Mouse (Mus musculus) macrophage (primary cell): ENCODE results near the gene Plcd4. TPM values are rescaled to one million over a fixed set of nuclear protein-coding genes. Genes with fewer than 3 reads are reported as not detected.
"Not testable (repeated sequence)": the region's sequence is repeated elsewhere in the genome, so short reads cannot be mapped to it uniquely, and the experiment has no call there.

Experiments
- H3K27ac ChIP-seq: fragments of 350-480 bp; formaldehyde crosslinking; 2 replicates; pipeline ENCODE4 v1.9.0; 2021
- H3K36me3 ChIP-seq: fragments of 350-480 bp; formaldehyde crosslinking; 2 replicates; pipeline ENCODE4 v1.9.0; 2021; ENCODE audit errors: inconsistent target
- H3K4me3 ChIP-seq: fragments of 350-480 bp; formaldehyde crosslinking; 2 replicates; pipeline ENCODE4 v1.9.0; 2021; ENCODE audit errors: inconsistent target
- H3K79me2 ChIP-seq: fragments of 350-480 bp; formaldehyde crosslinking; 2 replicates; pipeline ENCODE4 v1.9.0; 2021; ENCODE audit errors: inconsistent target
- WGBS: methylation state at CpG from one replicate; pipeline ENCODE4 v1.1.7; 2026; ENCODE audit warnings: inconsistent platforms; ENCODE audit not compliant: missing documents; 5-methylcytosine and 5-hydroxymethylcytosine counted together
- polyA plus RNA-seq: library from polyadenylated mRNA; stranded (reverse); fragments of 250-400 nt; gene quantifications from 3 replicates; pipeline ENCODE4 v1.2.4, GENCODE M21; 2018; ENCODE audit warnings: inconsistent platforms
- total RNA-seq, 78 experiments: library from RNA; depleted of rRNA; stranded (reverse); fragments of 250-400 nt; gene quantifications; 1 replicate in 9 of 78; 2 replicates in 24 of 78; 3 replicates in 43 of 78; 4 replicates in 2 of 78; pipeline ENCODE4 v1.2.4; 2018; ENCODE audit warnings: inconsistent platforms in 56 of 78

Plcd4 gene
- total RNA-seq (2018; cell fraction: chromatin; rRNA removed) = not detected
- not detected for total RNA-seq (2018; cell fraction: cytosol; rRNA removed)
- total RNA-seq (2018; cell fraction: nucleus; rRNA removed) = under 1 TPM in 1 of 26 experiments, not detected in 25; 0.17 TPM
- not detected in 3 replicates for polyA plus RNA-seq

DNA sequence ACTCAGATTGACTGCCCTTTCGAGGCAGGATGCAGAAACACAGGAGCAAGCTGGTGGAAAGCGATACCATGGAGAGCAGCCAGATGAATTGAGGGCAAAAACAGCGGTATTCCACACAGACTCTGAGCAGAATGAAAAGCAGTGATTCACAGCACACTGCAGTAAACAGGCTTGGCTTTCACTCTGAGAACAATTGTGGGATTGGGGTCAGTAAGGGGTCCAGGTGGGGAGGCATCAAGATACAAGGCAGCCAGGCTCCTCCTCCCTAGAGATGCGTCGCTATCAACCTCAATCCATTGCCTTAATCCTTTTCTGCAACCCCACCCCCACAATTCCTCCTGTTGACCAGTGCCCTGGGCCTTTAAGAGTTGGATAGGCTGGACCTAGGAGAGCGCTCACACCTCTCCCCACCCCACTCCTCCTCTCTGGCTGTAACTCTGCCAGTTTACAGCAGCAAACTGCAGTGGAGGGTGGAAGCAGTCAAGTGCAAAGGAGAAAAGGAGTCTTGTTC, at the start of gene Plcd4:
Gene Plcd4 (plus strand): TSS at position 438 of the 511 bp plus-strand sequence.
- WGBS = 26% methylated on average over 6 of the region's 6 CpGs
- no peak within 1 kb of the TSS for H3K27ac ChIP-seq
- no peaks in the 10 kb centered on the region for H3K79me2 ChIP-seq
- H3K36me3 ChIP-seq = no peaks in the 10 kb centered on the region
- no peak within 1 kb of the TSS for H3K4me3 ChIP-seq

DNA sequence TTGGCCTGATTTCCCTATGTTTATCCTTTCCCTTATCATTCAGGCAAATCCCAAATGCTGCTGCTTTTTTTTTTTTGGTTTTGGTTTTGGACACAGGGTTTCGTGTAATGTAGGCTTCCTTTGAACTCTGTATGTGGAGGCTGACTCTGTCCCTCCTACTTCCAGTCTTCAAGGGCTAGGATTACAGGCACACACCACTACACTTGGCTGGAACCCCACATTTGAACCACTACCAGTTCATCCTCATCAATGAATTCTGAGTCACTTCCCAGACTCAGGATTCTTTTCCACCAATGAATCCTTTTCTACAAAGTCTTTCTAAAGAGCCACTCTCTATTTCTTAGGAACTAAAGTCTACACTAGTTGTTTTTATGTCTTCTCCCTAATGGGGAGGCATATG, 41.6 kb upstream of the Plcd4 start:
- Histone ChIP-seq H3K36me3 (0 out of 2 replicates have a peak, but pooled peaks cover 5% of the 10 kb centered on the region), H3K79me2 (peaks cover 67% of the 10 kb centered on the region), H3K27ac (no peak overlapping the region), H3K4me3 (no peak overlapping the region)
- WGBS = 91% methylated on average over 1 of the region's 1 CpGs

DNA sequence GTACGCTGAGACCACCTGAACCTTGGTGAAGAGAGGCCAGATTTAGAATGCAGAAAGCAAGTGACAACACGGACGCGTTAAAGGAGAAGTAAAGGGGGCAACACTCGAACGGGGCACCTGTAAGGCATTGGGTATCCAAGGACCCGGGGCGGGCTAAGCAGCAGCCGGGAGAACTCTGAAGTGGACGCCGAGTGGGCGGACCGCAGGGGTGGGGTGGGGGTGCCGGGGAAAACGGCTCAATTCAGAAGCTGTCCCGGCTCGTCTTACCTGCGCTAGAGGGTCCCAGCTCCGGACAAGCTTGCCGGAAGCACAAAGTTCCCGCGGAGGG, 37.3 kb upstream of the Plcd4 start:
- H3K27ac ChIP-seq = peak overlapping the region; percentile 54
- peaks cover 91% of the 10 kb centered on the region for H3K79me2 ChIP-seq
- H3K4me3 ChIP-seq = peak overlapping the region; percentile 89
- WGBS = under 1% methylated on average over 22 of the region's 22 CpGs
- no peaks in the 10 kb centered on the region for H3K36me3 ChIP-seq

GRCm38 (mm10) chr1:74505721-74506464, 36.8 kb upstream of the Plcd4 start, which contains the start of gene Cnot9:
Gene Cnot9, plus strand, starts transcription at chr1:74506058.
- WGBS = 1% methylated on average over 56 of the region's 64 CpGs

GRCm38 (mm10) chr1:74506471-74506881, 36.2 kb upstream of the Plcd4 start:
- Histone ChIP-seq H3K4me3 (peak overlapping the region; percentile 89), H3K79me2 (peaks cover 91% of the 10 kb centered on the region), H3K27ac (peak overlapping the region; percentile 86), H3K36me3 (no peaks in the 10 kb centered on the region)
- WGBS = 0% methylated on average over 34 of the region's 34 CpGs

More at GRCm38 (mm10) chr1:74505721-74506464, 36.8 kb upstream of the Plcd4 start, which contains the start of gene Cnot9:
- peak within 1 kb of the TSS; percentile 89 for H3K4me3 ChIP-seq
- peaks cover 91% of the 10 kb centered on the region for H3K79me2 ChIP-seq
- H3K27ac ChIP-seq = peak within 1 kb of the TSS; percentile 86
- H3K36me3 ChIP-seq = no peaks in the 10 kb centered on the region

- WGBS = 81% methylated on average over 2 of the region's 2 CpGs
- peak overlapping the region; percentile 86; the same call in 1 of the 2 replicates for H3K27ac ChIP-seq
- H3K36me3 ChIP-seq = no peaks in the 10 kb centered on the region
- H3K79me2 ChIP-seq = peaks cover 91% of the 10 kb centered on the region
- peak overlapping the region; percentile 89 for H3K4me3 ChIP-seq
These were observed 34.9 kb upstream of the Plcd4 start for GRCm38 (mm10) chr1:74507780-74508179.

DNA sequence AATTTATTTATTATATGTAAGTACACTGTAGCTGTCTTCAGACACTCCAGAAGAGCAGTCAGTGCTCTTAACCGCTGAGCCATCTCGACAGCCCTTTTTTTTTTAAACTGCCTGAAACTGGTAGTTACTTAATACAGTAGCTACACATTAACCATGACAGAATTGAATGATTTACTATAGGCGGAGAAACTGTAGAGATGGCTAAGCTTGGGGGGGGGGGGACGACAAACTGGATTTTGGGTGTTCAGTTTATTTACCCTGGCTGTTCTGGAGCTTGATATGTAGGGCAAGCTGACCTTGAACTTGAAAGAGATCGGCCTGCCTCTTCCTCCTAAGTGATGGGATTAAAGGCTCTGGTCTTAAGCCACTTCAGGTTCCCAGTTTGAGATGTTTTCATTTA, 31.4 kb upstream of the Plcd4 start:
- 100% methylated on average over 4 of the region's 5 CpGs for WGBS
- no peak overlapping the region for H3K27ac ChIP-seq
- no peaks in the 10 kb centered on the region for H3K36me3 ChIP-seq
- peaks cover 98% of the 10 kb centered on the region for H3K79me2 ChIP-seq
- no peak overlapping the region for H3K4me3 ChIP-seq

DNA sequence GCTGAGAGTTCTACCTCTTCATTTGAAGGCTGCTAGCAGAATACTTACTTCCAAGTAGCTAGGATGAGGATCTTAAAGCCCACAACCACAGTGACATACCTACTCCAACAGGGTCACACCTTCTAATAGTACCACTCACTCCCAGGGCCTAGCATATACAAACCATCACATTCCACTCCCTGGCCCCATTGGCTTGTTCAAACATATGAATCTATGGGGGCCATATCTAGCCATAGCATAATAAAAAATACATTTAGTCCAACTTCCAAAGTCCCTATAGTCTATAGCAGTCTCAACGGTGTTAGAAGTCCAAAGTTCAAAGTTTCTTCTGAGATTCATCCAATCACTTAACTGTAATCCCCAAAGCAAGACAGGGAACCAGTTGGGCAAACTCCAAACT, 29.7 kb upstream of the Plcd4 start:
- H3K79me2 ChIP-seq = peaks cover 94% of the 10 kb centered on the region
- not testable (repeated sequence) for H3K36me3 ChIP-seq, H3K4me3 ChIP-seq, H3K27ac ChIP-seq
- WGBS = 92% methylated on average over 1 of the region's 1 CpGs

- Histone ChIP-seq H3K36me3 (peaks cover 49% of the 10 kb centered on the region), H3K79me2 (peaks cover 33% of the 10 kb centered on the region), H3K27ac (no peak overlapping the region), H3K4me3 (no peak overlapping the region)
These were observed 22.8 kb upstream of the Plcd4 start for GRCm38 (mm10) chr1:74519875-74520274.

DNA sequence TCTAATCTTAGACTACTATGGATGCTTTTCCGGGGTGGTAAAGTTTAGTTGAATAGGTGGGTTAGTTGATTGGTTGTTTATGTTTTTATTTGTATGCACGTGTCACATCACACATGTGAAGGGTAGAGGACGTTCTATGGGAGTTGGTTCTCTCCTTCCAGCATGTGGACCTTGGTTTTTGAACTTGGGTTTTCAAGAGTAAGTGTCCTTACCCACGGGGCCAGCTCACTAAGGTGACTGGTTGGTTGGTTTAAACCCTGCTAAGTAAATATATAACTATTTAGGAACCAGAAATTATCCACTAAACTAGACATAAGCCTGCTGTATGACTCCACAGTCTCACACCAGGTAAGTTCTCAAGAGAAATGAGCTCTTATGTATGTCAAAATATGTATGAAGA, 17.9 kb upstream of the Plcd4 start:
- 96% methylated on average over 4 of the region's 4 CpGs for WGBS
- H3K4me3 ChIP-seq = no peak overlapping the region

DNA sequence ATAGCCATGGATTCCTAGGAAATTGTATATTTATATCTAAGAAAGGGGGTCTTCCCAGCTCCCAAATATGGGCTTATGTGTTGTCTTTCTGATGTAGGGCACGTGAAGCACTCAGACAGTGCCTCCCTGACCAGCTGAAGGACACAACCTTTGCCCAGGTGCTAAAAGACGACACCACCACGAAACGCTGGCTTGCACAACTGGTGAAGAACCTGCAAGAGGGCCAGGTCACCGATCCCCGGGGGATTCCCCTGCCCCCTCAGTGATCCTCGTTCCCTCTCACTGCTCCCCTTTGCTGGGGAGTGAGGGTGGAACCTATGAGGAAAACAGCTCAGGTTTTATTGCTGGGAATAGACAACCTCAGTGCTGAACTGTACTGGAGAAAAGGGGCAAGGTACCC, 14.1 kb upstream of the Plcd4 start:
- WGBS = 92% methylated on average over 7 of the region's 7 CpGs
- H3K27ac ChIP-seq = no peak overlapping the region
- H3K79me2 ChIP-seq = no peaks in the 10 kb centered on the region
- H3K4me3 ChIP-seq = no peak overlapping the region
- peaks cover 81% of the 10 kb centered on the region for H3K36me3 ChIP-seq

More for the DNA sequence above, 17.9 kb upstream of the Plcd4 start:
- H3K79me2 ChIP-seq = no peaks in the 10 kb centered on the region
- H3K27ac ChIP-seq = no peak overlapping the region
- H3K36me3 ChIP-seq = peaks cover 76% of the 10 kb centered on the region

- no peaks in the 10 kb centered on the region for H3K36me3 ChIP-seq
- no peak overlapping the region for H3K4me3 ChIP-seq
- no peak overlapping the region for H3K27ac ChIP-seq
- no peaks in the 10 kb centered on the region for H3K79me2 ChIP-seq
These were observed 4.0 kb upstream of the Plcd4 start for GRCm38 (mm10) chr1:74538650-74539049.

- Histone ChIP-seq H3K36me3 (no peaks in the 10 kb centered on the region), H3K79me2 (no peaks in the 10 kb centered on the region), H3K27ac (no peak within 1 kb of the TSS), H3K4me3 (no peak within 1 kb of the TSS)
- WGBS = 92% methylated on average over 4 of the region's 4 CpGs
These were observed 1.5 kb downstream of the Plcd4 start, which contains the start of gene Usp37 for GRCm38 (mm10) chr1:74544184-74544583. Gene Usp37, minus strand, starts transcription at chr1:74544284.

- no peaks in the 10 kb centered on the region for H3K79me2 ChIP-seq
- H3K36me3 ChIP-seq = no peaks in the 10 kb centered on the region
- no peak overlapping the region for H3K4me3 ChIP-seq
- no peak overlapping the region for H3K27ac ChIP-seq
- 77% methylated on average over 5 of the region's 5 CpGs for WGBS
These were observed 16.4 kb downstream of the Plcd4 start for GRCm38 (mm10) chr1:74559061-74559460.

GRCm38 (mm10) chr1:74565834-74566233, 23.1 kb downstream of the Plcd4 start:
- Histone ChIP-seq H3K27ac (no peak overlapping the region), H3K36me3 (peaks cover 37% of the 10 kb centered on the region), H3K4me3 (no peak overlapping the region), H3K79me2 (no peaks in the 10 kb centered on the region)
- WGBS = 40% methylated on average over 6 of the region's 6 CpGs
